Comparison of ENCODE assay signal across 8 mouse cellular contexts in genomic region chr14:31780412-31781233, GRCm38 (mm10). TPM values are rescaled to one million over a fixed set of nuclear protein-coding genes. Genes with fewer than 3 reads are reported as not detected.
DNase-seq lines count a peak whose midpoint lies in the region; ATAC-seq and TF ChIP-seq lines count a peak whose summit lies in the region.

No protein-coding gene starts in this region.

- H3K4me1 ChIP-seq in heart, embryonic 10.5 days: peaks cover 19% of the 10 kb centered on the region
- H3K4me1 ChIP-seq in CH12.LX (ENCODE audit: control insufficient read depth in 1 of 2, insufficient read depth in 2 of 2): peaks cover 0 to 33% of the 10 kb centered on the region in 2 experiments; a peak in 2 of 4 replicates
- peaks cover 36% of the 10 kb centered on the region for H3K4me1 ChIP-seq in erythroblast, embryonic 14.5 days (ENCODE audit: control insufficient read depth)
- H3K4me1 ChIP-seq in midbrain, embryonic 12.5 days: peaks cover 24% of the 10 kb centered on the region

- H3K79me2 ChIP-seq in CH12.LX (replicated peaks; ENCODE audit: control insufficient read depth, extremely low read depth, insufficient read depth, poor library complexity, severe bottlenecking): peaks cover 4% of the 10 kb centered on the region; the same call in 1 of the 2 replicates

- ATAC-seq in midbrain, embryonic 12.5 days (ENCODE audit: low FRiP score, low read depth): no peak

- no peaks in the 10 kb centered on the region for H3K9me3 ChIP-seq in heart, embryonic 10.5 days
- no peaks in the 10 kb centered on the region for H3K9me3 ChIP-seq in CH12.LX (replicated peaks; ENCODE audit: low read length)
- no peaks in the 10 kb centered on the region for H3K9me3 ChIP-seq in erythroblast, embryonic 14.5 days (ENCODE audit: control insufficient read depth, low read length)
- no peaks in the 10 kb centered on the region for H3K9me3 ChIP-seq in midbrain, embryonic 12.5 days

- peak overlapping the region; percentile 57; the same call in 1 of the 2 replicates for H3K27ac ChIP-seq in heart, embryonic 10.5 days
- no peak overlapping the region for H3K27ac ChIP-seq in CH12.LX (ENCODE audit: insufficient read depth, low read depth)
- peak overlapping the region; percentile 94 for H3K27ac ChIP-seq in layer of hippocampus, adult 2 months
- peak overlapping the region; percentile 77 for H3K27ac ChIP-seq in midbrain, embryonic 12.5 days (replicated peaks)

- DNase-seq in heart, embryonic 10.5 days (ENCODE audit: low spot score): no peak
- no peak for DNase-seq in heart, postnatal 4 days
- DNase-seq in CH12.LX (ENCODE audit: extremely low read depth): no peak
- peak; percentile 33 to 59 for DNase-seq in layer of hippocampus, adult 2 months (ENCODE audit: low spot score in 2 of 2)
- DNase-seq in natural killer cell, adult 2 months (ENCODE audit: low spot score in 2 of 2): no peak
- DNase-seq in c-Kit-positive CD71-positive TER-119-positive erythroid progenitor cells, embryonic 14.5 days (ENCODE audit: low spot score): no peak

- no peak overlapping the region for H3K4me2 ChIP-seq in CH12.LX (ENCODE audit: insufficient read depth, low read depth, poor library complexity, severe bottlenecking)
- peak overlapping the region; percentile 49 for H3K4me2 ChIP-seq in midbrain, embryonic 12.5 days (replicated peaks)

- 81% methylated on average over 11 of the region's 11 CpGs for WGBS in heart, embryonic 10.5 days
- WGBS in midbrain, embryonic 12.5 days: 27% methylated on average over 11 of the region's 11 CpGs

- H3K4me3 ChIP-seq in heart, embryonic 10.5 days: no peak overlapping the region
- peak overlapping the region; percentile 16 to 39 (median 35) for H3K4me3 ChIP-seq in CH12.LX (replicated peaks in 1 of 3; ENCODE audit: low read depth in 2 of 3, low read length in 2 of 3, poor library complexity in 1 of 3)
- peak overlapping the region; percentile 55 for H3K4me3 ChIP-seq in erythroblast, embryonic 14.5 days (replicated peaks)
- H3K4me3 ChIP-seq in layer of hippocampus, adult 2 months: peak overlapping the region; percentile 65
- H3K4me3 ChIP-seq in midbrain, embryonic 12.5 days: peak overlapping the region; percentile 26

- TF ChIP-seq EP300 in CH12.LX (IDR thresholded peaks at IDR 0.05; ENCODE audit: low read length): peak; percentile 31; the same call in 1 of the 2 replicates

- no peak for TF ChIP-seq RAD21 in CH12.LX (IDR thresholded peaks at IDR 0.05; ENCODE audit: low read depth, low read length)

- TF ChIP-seq POLR2A in CH12.LX (IDR thresholded peaks at IDR 0.05; ENCODE audit: low read depth, low read length): no peak

- H3K27me3 ChIP-seq in heart, embryonic 10.5 days (ENCODE audit: insufficient read depth, poor library complexity, severe bottlenecking): no peaks in the 10 kb centered on the region
- no peaks in the 10 kb centered on the region for H3K27me3 ChIP-seq in CH12.LX (replicated peaks)
- no peaks in the 10 kb centered on the region for H3K27me3 ChIP-seq in erythroblast, embryonic 14.5 days (ENCODE audit: control insufficient read depth)
- H3K27me3 ChIP-seq in midbrain, embryonic 12.5 days: no peaks in the 10 kb centered on the region

- no peaks in the 10 kb centered on the region for H3K36me3 ChIP-seq in heart, embryonic 10.5 days
- H3K36me3 ChIP-seq in CH12.LX (replicated peaks in 1 of 2; ENCODE audit: control insufficient read depth in 1 of 2, insufficient read depth in 1 of 2, low read length in 1 of 2): peaks cover 0 to 3% of the 10 kb centered on the region in 2 experiments
- no peaks in the 10 kb centered on the region for H3K36me3 ChIP-seq in erythroblast, embryonic 14.5 days (ENCODE audit: control insufficient read depth)
- H3K36me3 ChIP-seq in midbrain, embryonic 12.5 days: no peaks in the 10 kb centered on the region

- in situ Hi-C loops in CH12.LX (cut with MboI; ENCODE audit: low pct_ligation_motif_present, low pct_unique_long_range_greater_than_20kb, low sequenced_read_pairs): loop anchor here (5.0 to 10.0 kb wide), 2 partner anchors 128 to 266 kb away; no protein-coding TSS in a partner anchor

- 0 out of 2 replicates have a peak overlapping the region, but pooled peaks have one; percentile 39 for H3K9ac ChIP-seq in CH12.LX (ENCODE audit: insufficient read depth, low read depth)
- peak overlapping the region; percentile 32; the same call in 1 of the 2 replicates for H3K9ac ChIP-seq in midbrain, embryonic 12.5 days (replicated peaks)

- dilution Hi-C loops in CH12.LX (cut with MboI; ENCODE audit: extremely low pct_ligation_motif_present, extremely low pct_unique_long_range_greater_than_20kb, low sequenced_read_pairs): no loop called here

- no peak for TF ChIP-seq CTCF in CH12.LX (conservative IDR thresholded peaks at IDR 0.05 in 1 of 2, IDR thresholded peaks at IDR 0.05 in 1 of 2; ENCODE audit: low read depth in 2 of 2, low read length in 2 of 2)
- no peak for TF ChIP-seq CTCF in layer of hippocampus, adult 2 months (conservative IDR thresholded peaks at IDR 0.05)

TF ChIP-seq in CH12.LX, 34 proteins besides CTCF, POLR2A, EP300 and RAD21:
- TF ChIP-seq TBP (conservative IDR thresholded peaks at IDR 0.05; ENCODE audit: low read depth, low read length): 0 out of 2 replicates have a peak, but pooled peaks have one; percentile 21
- no peak for TF ChIP-seq HCFC1 (IDR thresholded peaks at IDR 0.05; ENCODE audit: low read depth, low read length)
- TF ChIP-seq IRF4 (IDR thresholded peaks at IDR 0.05; ENCODE audit: low read depth, low read length): peak; percentile 33; the same call in 1 of the 2 replicates
TF ChIP-seq in CH12.LX: peak in this region for 2.

RNA-seq across cellular contexts. Expression of gene Ankrd28, which starts 49.8 kb away (rescaled TPM):
- 7.1 and 7.3 TPM in 2 replicates for polyA plus RNA-seq in heart, embryonic 10.5 days (2016; fragmentation: Nextera tagmentation; extraction: Ambion mirVana)
- 10 to 100 TPM; 48.8 to 52.3 TPM for total RNA-seq in heart, postnatal 4 days (2021)
- total RNA-seq in CH12.LX (2012; rRNA removed) (7.3 and 8.6 TPM in 2 replicates), CH12.LX (2014; rRNA removed) (14.3 and 14.9 TPM in 2 replicates)
- polyA plus RNA-seq in CH12.LX (2012; ENCODE audit: insufficient read length, low read depth): 15.0 and 16.0 TPM in 2 replicates
- polyA plus RNA-seq in erythroblast, embryonic 14.5 days (2012): 0.02 and 0.04 TPM in 2 replicates
- total RNA-seq in layer of hippocampus, adult 2 months (2021): 10 to 100 TPM; 45.6 to 55.5 TPM
- 13.5 and 13.9 TPM in 2 replicates for polyA plus RNA-seq in midbrain, embryonic 12.5 days (2016; fragmentation: Nextera tagmentation; extraction: Ambion mirVana)

Comparison
In these comparisons a context has a peak if more than half of its experiments do, and no peak if none do; other contexts are left out.
1. DNase-seq: peak in layer of hippocampus, adult 2 months (2 of 2); none in heart, embryonic 10.5 days (single experiment), heart, postnatal 4 days (single experiment), CH12.LX (single experiment), natural killer cell, adult 2 months (0 of 2) and c-Kit-positive CD71-positive TER-119-positive erythroid progenitor cells, embryonic 14.5 days (single experiment).